Mouse (Mus musculus) heart, embryonic 10.5 days (tissue): ENCODE results near the gene Cyp2d11. TPM values are rescaled to one million over a fixed set of nuclear protein-coding genes. Genes with fewer than 3 reads are reported as not detected.
"Not testable (repeated sequence)": the region's sequence is repeated elsewhere in the genome, so short reads cannot be mapped to it uniquely, and the experiment has no call there.

ENCODE experiments used
- DNase-seq: peaks from one replicate; pipeline ENCODE4 v3.0.0-alpha.2; 2017; ENCODE audit warnings: low spot score
- H3K27ac ChIP-seq: fragments of 300-500 bp; sonication (generic); 2 replicates; pipeline ENCODE4 v1.5.1; 2016; ENCODE audit warnings: mild to moderate bottlenecking
- H3K27me3 ChIP-seq: fragments of 300-500 bp; sonication (generic); 2 replicates; pipeline ENCODE4 v1.6.1; 2016; ENCODE audit warnings: mild to moderate bottlenecking; ENCODE audit not compliant: poor library complexity, insufficient read depth, severe bottlenecking
- H3K36me3 ChIP-seq: fragments of 300-500 bp; sonication (generic); 2 replicates; pipeline ENCODE4 v1.6.1; 2016; ENCODE audit warnings: mild to moderate bottlenecking, moderate library complexity
- H3K4me1 ChIP-seq: fragments of 300-500 bp; sonication (generic); 2 replicates; pipeline ENCODE4 v1.6.1; 2016; ENCODE audit warnings: mild to moderate bottlenecking
- H3K4me3 ChIP-seq: fragments of 300-500 bp; sonication (generic); 2 replicates; pipeline ENCODE4 v1.5.1; 2016; ENCODE audit warnings: mild to moderate bottlenecking, moderate library complexity
- H3K9me3 ChIP-seq: fragments of 300-500 bp; sonication (generic); 2 replicates; pipeline ENCODE4 v1.6.1; 2016; ENCODE audit warnings: mild to moderate bottlenecking, moderate library complexity
- whole genome bisulfite sequencing: fragments of 180-500 bp; shearing (Covaris S2); methylation state at CpG from one replicate; pipeline ENCODE4 v1.1.7; 2016; 5-methylcytosine and 5-hydroxymethylcytosine counted together
- polyA plus RNA-seq: library from polyadenylated mRNA; unstranded; fragments of >200 nt; fragmentation: Nextera tagmentation; extraction: Ambion mirVana; gene quantifications from 2 replicates; pipeline ENCODE4 v1.2.1, GENCODE M21; 2016

Gene Cyp2d11
- polyA plus RNA-seq = not detected in 2 replicates

- H3K4me1 ChIP-seq, H3K27me3 ChIP-seq, H3K4me3 ChIP-seq, H3K36me3 ChIP-seq, H3K9me3 ChIP-seq, H3K27ac ChIP-seq: not testable (repeated sequence)
- 84% methylated on average over 2 of the region's 2 CpGs for WGBS
- DNase-seq = peak; percentile 30
Measured at GRCm38 (mm10) chr15:82393922-82394321, at the start of gene Cyp2d11. Gene Cyp2d11, minus strand, starts transcription at chr15:82394022.

- Histone ChIP-seq H3K4me3 (no peak overlapping the region), H3K27me3 (no peaks in the 10 kb centered on the region), H3K4me1 (no peaks in the 10 kb centered on the region), H3K27ac (no peak overlapping the region), H3K36me3 (no peaks in the 10 kb centered on the region), H3K9me3 (peaks cover 5% of the 10 kb centered on the region; the same call in 1 of the 2 replicates)
- WGBS = 64% methylated on average over 5 of the region's 5 CpGs
- peak; percentile 63 for DNase-seq
Measured at GRCm38 (mm10) chr15:82437975-82438617, 44.3 kb upstream of the Cyp2d11 start.

GRCm38 (mm10) chr15:82435606-82436005 lies 41.8 kb upstream of the Cyp2d11 start:
- no peaks in the 10 kb centered on the region for H3K27me3 ChIP-seq
- peak; percentile 71 for DNase-seq
- peaks cover 5% of the 10 kb centered on the region; the same call in 1 of the 2 replicates for H3K9me3 ChIP-seq
- 79% methylated on average over 2 of the region's 2 CpGs for WGBS
- no peaks in the 10 kb centered on the region for H3K36me3 ChIP-seq
- no peak overlapping the region for H3K4me3 ChIP-seq
- no peak overlapping the region for H3K27ac ChIP-seq
- no peaks in the 10 kb centered on the region for H3K4me1 ChIP-seq

GRCm38 (mm10) chr15:82435011-82435410 lies 41.2 kb upstream of the Cyp2d11 start:
- WGBS = 73% methylated on average over 3 of the region's 3 CpGs

DNA sequence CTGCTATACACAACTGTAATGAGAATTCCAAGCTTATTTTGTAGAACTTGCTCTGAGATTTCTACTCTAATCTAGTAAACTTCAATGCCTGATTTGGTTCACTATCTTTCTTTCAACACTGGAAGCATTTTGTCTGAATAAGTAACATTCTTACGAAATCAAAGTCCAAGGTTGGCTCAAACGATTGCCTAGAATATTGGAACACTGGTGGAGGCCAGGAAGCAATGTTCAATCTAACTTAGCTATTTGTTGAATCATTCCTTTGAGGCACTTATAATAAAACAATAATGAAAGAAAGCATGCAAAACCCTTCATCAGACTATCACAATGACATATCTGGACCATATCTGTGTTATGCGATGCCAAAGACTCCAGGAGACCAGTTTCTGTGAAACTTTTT lies 40.7 kb upstream of the Cyp2d11 start:
- H3K4me3 ChIP-seq = no peak overlapping the region
- no peak overlapping the region for H3K27ac ChIP-seq
- no peaks in the 10 kb centered on the region for H3K36me3 ChIP-seq
- WGBS = 91% methylated on average over 3 of the region's 3 CpGs
- H3K9me3 ChIP-seq = peaks cover 5% of the 10 kb centered on the region; the same call in 1 of the 2 replicates
- DNase-seq = no peak
- no peaks in the 10 kb centered on the region for H3K4me1 ChIP-seq
- H3K27me3 ChIP-seq = no peaks in the 10 kb centered on the region

More at GRCm38 (mm10) chr15:82435011-82435410, 41.2 kb upstream of the Cyp2d11 start:
- no peaks in the 10 kb centered on the region for H3K27me3 ChIP-seq
- no peak overlapping the region for H3K4me3 ChIP-seq
- no peaks in the 10 kb centered on the region for H3K4me1 ChIP-seq
- no peak overlapping the region for H3K27ac ChIP-seq
- no peaks in the 10 kb centered on the region for H3K36me3 ChIP-seq
- peak; percentile 9 for DNase-seq
- peaks cover 5% of the 10 kb centered on the region; the same call in 1 of the 2 replicates for H3K9me3 ChIP-seq

DNA sequence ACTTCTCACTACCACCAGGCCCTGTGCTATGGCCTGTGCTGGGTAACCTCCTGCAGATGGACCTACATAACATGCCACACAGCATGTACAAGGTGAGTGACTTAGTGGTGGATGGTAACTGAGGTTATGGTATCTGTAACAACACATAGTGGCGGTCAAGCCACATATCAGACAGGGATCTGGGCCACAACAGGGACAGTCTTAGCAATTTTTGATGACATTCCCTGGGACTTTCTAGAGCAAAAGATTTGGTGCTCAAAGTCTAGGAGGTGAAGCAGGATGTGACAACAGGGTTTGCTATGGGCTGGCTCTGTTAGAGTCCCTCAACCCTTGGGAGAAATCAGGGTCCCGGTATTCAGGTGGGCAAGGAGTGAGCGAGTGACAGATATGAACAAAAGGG lies 39.8 kb upstream of the Cyp2d11 start:
- Histone ChIP-seq H3K27me3 (no peaks in the 10 kb centered on the region), H3K27ac (no peak overlapping the region), H3K9me3 (peaks cover 5% of the 10 kb centered on the region; the same call in 1 of the 2 replicates), H3K4me1 (no peaks in the 10 kb centered on the region), H3K4me3 (no peak overlapping the region), H3K36me3 (no peaks in the 10 kb centered on the region)
- WGBS = 87% methylated on average over 3 of the region's 3 CpGs
- DNase-seq = peak; percentile 51

DNA sequence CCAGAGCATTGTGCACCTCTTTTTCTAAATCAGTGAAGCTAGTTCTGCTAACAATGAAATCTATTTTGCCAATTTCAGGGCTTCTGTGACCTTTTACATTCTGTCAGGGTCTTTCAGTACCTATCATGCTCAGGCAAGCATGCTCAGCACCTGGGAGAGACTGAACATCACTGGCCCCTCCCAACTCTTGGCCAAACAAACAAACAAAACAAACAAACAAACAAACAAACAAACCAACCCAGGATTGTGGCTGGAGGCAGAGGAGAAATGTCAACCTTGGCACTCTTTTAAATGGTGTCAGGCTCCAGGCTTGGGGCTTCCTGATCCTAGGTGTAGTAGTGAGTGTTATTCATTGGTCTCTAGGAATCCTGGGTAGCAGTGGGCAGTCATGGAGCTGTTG lies 39.3 kb upstream of the Cyp2d11 start, which contains the start of gene Cyp2d9:
Cyp2d9 (plus strand) TSS at position 301 of the 400 bp plus-strand sequence.
- Histone ChIP-seq H3K9me3 (peaks cover 5% of the 10 kb centered on the region; the same call in 1 of the 2 replicates), H3K36me3 (no peaks in the 10 kb centered on the region), H3K27me3 (no peaks in the 10 kb centered on the region), H3K27ac (no peak within 1 kb of the TSS), H3K4me3 (no peak within 1 kb of the TSS), H3K4me1 (no peaks in the 10 kb centered on the region)
- DNase-seq = peak; percentile 67

DNA sequence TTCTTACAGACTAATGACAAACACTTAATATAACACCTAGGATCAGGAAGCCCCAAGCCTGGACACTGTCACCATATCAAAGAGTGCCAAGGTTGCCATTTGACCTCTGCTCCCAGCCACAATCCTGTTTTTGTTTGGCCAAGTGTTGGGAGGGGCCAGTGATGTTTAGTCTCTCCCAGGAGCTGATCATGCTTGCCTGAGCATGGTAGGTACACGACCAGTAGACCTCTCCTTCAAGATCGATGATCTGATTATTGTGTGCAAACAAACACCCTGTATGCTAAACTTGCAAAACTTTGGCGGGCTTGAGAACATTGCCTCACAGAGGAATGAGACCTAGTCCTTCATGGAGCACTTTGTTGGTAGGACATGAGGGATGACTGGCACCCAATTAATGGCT lies 29.6 kb upstream of the Cyp2d11 start:
- no peaks in the 10 kb centered on the region for H3K9me3 ChIP-seq
- WGBS = 78% methylated on average over 3 of the region's 3 CpGs
- DNase-seq = peak; percentile 42

GRCm38 (mm10) chr15:82422935-82423334 lies 29.1 kb upstream of the Cyp2d11 start:
- no peaks in the 10 kb centered on the region for H3K36me3 ChIP-seq
- H3K4me3 ChIP-seq = no peak overlapping the region
- WGBS = 77% methylated on average over 4 of the region's 4 CpGs

More for the DNA sequence above, 29.6 kb upstream of the Cyp2d11 start:
- Histone ChIP-seq H3K4me1 (no peaks in the 10 kb centered on the region), H3K36me3 (no peaks in the 10 kb centered on the region), H3K4me3 (no peak overlapping the region), H3K27ac (no peak overlapping the region), H3K27me3 (no peaks in the 10 kb centered on the region)

DNA sequence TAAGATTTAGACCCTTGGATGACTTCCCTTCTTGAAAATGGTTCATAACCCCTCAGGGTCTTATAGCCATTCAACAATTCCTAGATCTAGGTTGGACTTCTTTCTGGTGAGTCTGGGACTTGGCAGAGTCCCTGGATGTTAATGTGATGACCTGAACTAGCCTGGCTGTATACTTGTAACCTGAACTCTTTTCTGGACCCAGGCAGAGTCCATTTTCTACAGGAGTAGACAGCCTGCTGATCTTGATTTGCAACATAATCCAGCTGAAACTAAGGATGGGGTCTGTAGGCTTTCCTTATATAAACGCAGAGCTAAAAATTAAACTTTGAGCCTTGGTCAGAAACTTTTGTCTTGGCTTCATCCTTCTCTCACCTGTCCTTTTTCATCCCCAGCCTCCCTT lies 24.8 kb upstream of the Cyp2d11 start:
- Histone ChIP-seq H3K4me1 (peaks cover 8% of the 10 kb centered on the region), H3K27ac (no peak overlapping the region), H3K9me3 (no peaks in the 10 kb centered on the region), H3K4me3 (no peak overlapping the region), H3K36me3 (no peaks in the 10 kb centered on the region), H3K27me3 (no peaks in the 10 kb centered on the region)
- WGBS = 89% methylated on average over 1 of the region's 1 CpGs
- peak; percentile 6 for DNase-seq

More at GRCm38 (mm10) chr15:82422935-82423334, 29.1 kb upstream of the Cyp2d11 start:
- Histone ChIP-seq H3K4me1 (no peaks in the 10 kb centered on the region), H3K27me3 (no peaks in the 10 kb centered on the region), H3K9me3 (no peaks in the 10 kb centered on the region), H3K27ac (no peak overlapping the region)
- no peak for DNase-seq

DNA sequence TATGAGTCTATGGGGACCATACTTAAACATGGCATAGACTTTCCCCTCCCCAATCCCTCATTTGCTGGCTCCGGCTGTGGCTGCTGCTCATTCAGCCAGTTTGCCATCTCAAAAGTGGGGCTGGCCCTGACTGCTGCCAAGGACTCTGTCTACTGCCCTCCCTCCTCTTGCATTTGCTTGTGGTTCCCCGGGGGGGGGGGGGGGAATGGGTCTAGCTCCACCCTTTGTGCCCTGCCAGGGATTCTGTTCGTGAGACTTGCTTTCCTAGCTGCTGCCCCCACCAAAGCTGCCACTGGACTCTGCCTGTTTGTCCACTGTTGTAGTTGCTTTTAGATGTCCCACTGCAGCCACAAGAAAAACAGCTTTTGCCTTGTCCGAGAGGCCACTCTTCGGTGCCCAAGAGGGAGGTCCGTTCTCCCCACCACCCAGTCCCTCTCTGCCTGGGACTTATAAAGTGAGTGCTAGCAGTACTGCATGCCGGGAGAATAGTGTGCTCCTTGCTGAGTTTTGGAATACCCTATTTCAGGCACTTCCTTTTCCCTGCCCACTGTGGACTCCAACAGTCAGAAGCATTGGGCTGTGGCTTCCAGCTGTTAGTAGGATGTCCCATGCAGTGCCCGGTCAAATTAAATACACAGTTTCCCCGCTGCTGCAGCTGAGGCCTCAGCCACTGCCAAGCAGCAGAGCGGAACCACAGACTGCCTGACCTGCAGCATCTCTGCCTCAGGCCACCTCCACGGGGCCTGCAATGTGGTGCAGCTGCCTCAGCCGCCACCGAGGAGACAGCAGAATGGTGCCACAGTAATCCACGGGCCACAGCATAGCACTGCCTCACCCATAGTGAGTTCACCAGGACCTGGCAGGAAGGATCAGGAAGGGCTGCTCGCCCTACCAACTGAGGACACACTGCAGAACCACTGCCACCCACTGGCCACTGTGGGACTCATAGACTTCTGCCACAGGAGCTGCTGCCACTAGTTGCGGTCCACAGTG lies 23.3 kb upstream of the Cyp2d11 start:
- H3K9me3 ChIP-seq = no peaks in the 10 kb centered on the region
- H3K36me3 ChIP-seq = no peaks in the 10 kb centered on the region
- peak overlapping the region; percentile 67; the same call in 1 of the 2 replicates for H3K27ac ChIP-seq
- 25% methylated on average over 16 of the region's 16 CpGs for WGBS
- H3K27me3 ChIP-seq = no peaks in the 10 kb centered on the region
- peak; percentile 89 for DNase-seq
- peaks cover 8% of the 10 kb centered on the region for H3K4me1 ChIP-seq
- H3K4me3 ChIP-seq = peak overlapping the region; percentile 40

- WGBS = 82% methylated on average over 4 of the region's 4 CpGs
- Histone ChIP-seq H3K4me1 (no peaks in the 10 kb centered on the region), H3K36me3 (no peaks in the 10 kb centered on the region), H3K4me3 (no peak overlapping the region), H3K27me3 (no peaks in the 10 kb centered on the region), H3K9me3 (no peaks in the 10 kb centered on the region), H3K27ac (no peak overlapping the region)
- DNase-seq = peak; percentile 64
Measured at GRCm38 (mm10) chr15:82407536-82407935, 13.7 kb upstream of the Cyp2d11 start.

- WGBS = 92% methylated on average over 6 of the region's 6 CpGs
- no peaks in the 10 kb centered on the region for H3K27me3 ChIP-seq
- H3K27ac ChIP-seq = no peak within 1 kb of the TSS
- no peaks in the 10 kb centered on the region for H3K36me3 ChIP-seq
- no peak within 1 kb of the TSS for H3K4me3 ChIP-seq
- DNase-seq = peak; percentile 25
- H3K9me3 ChIP-seq = no peaks in the 10 kb centered on the region
- no peaks in the 10 kb centered on the region for H3K4me1 ChIP-seq
Measured at GRCm38 (mm10) chr15:82406981-82407380, 13.2 kb upstream of the Cyp2d11 start, which contains the start of gene Cyp2d10. Gene Cyp2d10, minus strand, starts transcription at chr15:82407195.
